In genomic region chr13:45960311-45960965, GRCm38 (mm10) we compare ENCODE assay signal across 9 mouse cellular contexts. TPM values are rescaled to one million over a fixed set of nuclear protein-coding genes. Genes with fewer than 3 reads are reported as not detected.
DNase-seq lines count a peak whose midpoint lies in the region; ATAC-seq lines count a peak whose summit lies in the region.
"Had no signal": no experiment of that assay in that cellular context is flagged by ENCODE, and none has a peak within 500 bp of the region (broad histone marks: within the 10 kb centered on the region; RNA-seq: fewer than 3 reads in every experiment).

No protein-coding gene starts in this region.

- peak; percentile 25 for DNase-seq in adrenal gland, postnatal 10 days
- no peak for DNase-seq in adrenal gland, adult 18-20 months (ENCODE audit: low spot score in 2 of 2)
- DNase-seq in kidney, adult 18-20 months, result peak; percentile 27
- DNase-seq in kidney, postnatal 10 days, result no peak
- peak; percentile 31 for DNase-seq in NIH3T3 (ENCODE audit: low read depth)
- DNase-seq in ovary, postnatal 36 days (ENCODE audit: low spot score), result no peak
- DNase-seq in right cerebral cortex, postnatal 14 days, result no peak

- H3K9me3 ChIP-seq in lung, embryonic 16.5 days (ENCODE audit: control insufficient read depth, low read length), result no peaks in the 10 kb centered on the region

- peak overlapping the region; percentile 40 for H3K4me2 ChIP-seq in lung, embryonic 16.5 days (ENCODE audit: low read depth, low read length)

- no peak for ATAC-seq in lung, embryonic 16.5 days (ENCODE audit: low read depth)

- no peaks in the 10 kb centered on the region for H3K36me3 ChIP-seq in lung, embryonic 16.5 days (ENCODE audit: control insufficient read depth, insufficient read depth, low read length)

- peak overlapping the region; percentile 1; the same call in 1 of the 2 replicates for H3K4me3 ChIP-seq in lung, embryonic 16.5 days (ENCODE audit: low read length)

- WGBS in lung, embryonic 16.5 days, result 29% methylated on average over 14 of the region's 14 CpGs

- H3K4me1 ChIP-seq in lung, embryonic 16.5 days (replicated peaks; ENCODE audit: control insufficient read depth, insufficient read depth, low read length), result peaks cover 35% of the 10 kb centered on the region

- peak overlapping the region; percentile 90 for H3K27ac ChIP-seq in lung, embryonic 16.5 days (ENCODE audit: low read length)
- H3K27ac ChIP-seq: macrophage had no signal

- H3K9ac ChIP-seq in lung, embryonic 16.5 days (ENCODE audit: low read length), result peak overlapping the region; percentile 49

- no peaks in the 10 kb centered on the region for H3K27me3 ChIP-seq in lung, embryonic 16.5 days (ENCODE audit: control insufficient read depth, insufficient read depth, low read depth, low read length)

RNA-seq across cellular contexts. Expression of gene Atxn1, which starts 4.4 kb away (rescaled TPM):
- 10 to 100 TPM; 25.2 to 41.2 TPM for total RNA-seq in adrenal gland, postnatal 10 days (2021)
- 10 to 100 TPM; 27.4 to 30.4 TPM for total RNA-seq in adrenal gland, adult 18-20 months (2021)
- 8.3 and 9.8 TPM in 2 replicates for polyA plus RNA-seq in lung, embryonic 16.5 days (2015; fragmentation: Nextera tagmentation; extraction: Ambion mirVana)

Comparison
In these comparisons a context has a peak if more than half of its experiments do, and no peak if none do; other contexts are left out.
1. DNase-seq: peak in adrenal gland, postnatal 10 days (single experiment), kidney, adult 18-20 months (single experiment) and NIH3T3 (single experiment); none in adrenal gland, adult 18-20 months (0 of 2), kidney, postnatal 10 days (single experiment), ovary, postnatal 36 days (single experiment) and right cerebral cortex, postnatal 14 days (single experiment).